19 mouse cellular contexts compared by ENCODE assay signal in genomic region chr1:78308688-78309087, GRCm38 (mm10). TPM values are rescaled to one million over a fixed set of nuclear protein-coding genes. Genes with fewer than 3 reads are reported as not detected.
DNase-seq lines count a peak whose midpoint lies in the region; ATAC-seq and TF ChIP-seq lines count a peak whose summit lies in the region.
"Had no signal": no experiment of that assay in that cellular context is flagged by ENCODE, and none has a peak within 500 bp of the region (broad histone marks: within the 10 kb centered on the region; RNA-seq: fewer than 3 reads in every experiment).

No protein-coding gene starts in this region.

- H3K9ac ChIP-seq in kidney, embryonic 15.5 days, result no peak overlapping the region
- no peak overlapping the region for H3K9ac ChIP-seq in intestine, embryonic 14.5 days (ENCODE audit: low read length)
- no peak overlapping the region for H3K9ac ChIP-seq in intestine, postnatal 0 days (ENCODE audit: low read depth, low read length)
- H3K9ac ChIP-seq: embryonic facial prominence, embryonic 13.5 days; forebrain, embryonic 12.5 days; forebrain, embryonic 15.5 days; hindbrain, embryonic 12.5 days; hindbrain, embryonic 15.5 days had no signal

- H3K4me3 ChIP-seq in kidney, embryonic 15.5 days (replicated peaks), result peak overlapping the region; percentile 64; the same call in 1 of the 2 replicates
- no peak overlapping the region for H3K4me3 ChIP-seq in intestine, embryonic 14.5 days (ENCODE audit: low read depth, low read length)
- H3K4me3 ChIP-seq in intestine, postnatal 0 days (ENCODE audit: low read depth, low read length), result no peak overlapping the region
- H3K4me3 ChIP-seq: embryonic facial prominence, embryonic 13.5 days; erythroblast, embryonic 14.5 days; forebrain, embryonic 12.5 days; forebrain, embryonic 15.5 days; hindbrain, embryonic 12.5 days; hindbrain, embryonic 15.5 days had no signal

- no peak for DNase-seq in kidney, postnatal 14 days
- DNase-seq in intestine, embryonic 14.5 days (ENCODE audit: low spot score), result no peak
- no peak for DNase-seq in gastrocnemius, postnatal 36 days
- DNase-seq in gastrocnemius, postnatal 14 days, result no peak
- DNase-seq: adrenal gland, adult 2 months; adrenal gland, postnatal 14 days; cerebellum, adult 11 months had no signal

- H3K4me1 ChIP-seq in kidney, embryonic 15.5 days, result peaks cover 39% of the 10 kb centered on the region
- peaks cover 12% of the 10 kb centered on the region; the same call in 1 of the 2 replicates for H3K4me1 ChIP-seq in intestine, embryonic 14.5 days (replicated peaks; ENCODE audit: control insufficient read depth, insufficient read depth, low read length)
- H3K4me1 ChIP-seq in intestine, postnatal 0 days (replicated peaks; ENCODE audit: control insufficient read depth, insufficient read depth, low read length), result no peaks in the 10 kb centered on the region

- intact Hi-C loops in gastrocnemius, postnatal 36 days (cut with DNase I), result no loop called here
- intact Hi-C loops in gastrocnemius, postnatal 14 days (cut with DNase I; ENCODE audit: low total_unique reads), result no loop called here

- no peaks in the 10 kb centered on the region for H3K9me3 ChIP-seq in kidney, embryonic 15.5 days (replicated peaks)
- H3K9me3 ChIP-seq in intestine, embryonic 14.5 days (ENCODE audit: control insufficient read depth, low read length), result no peaks in the 10 kb centered on the region
- H3K9me3 ChIP-seq in intestine, postnatal 0 days (ENCODE audit: control insufficient read depth), result no peaks in the 10 kb centered on the region
- H3K9me3 ChIP-seq: embryonic facial prominence, embryonic 10.5 days; embryonic facial prominence, embryonic 13.5 days; forebrain, embryonic 12.5 days; forebrain, embryonic 15.5 days; hindbrain, embryonic 12.5 days; hindbrain, embryonic 15.5 days had no signal

- TF ChIP-seq CTCF in intestine, postnatal 0 days (IDR thresholded peaks at IDR 0.05; ENCODE audit: low read depth), result no peak

- 78% methylated on average over 1 of the region's 1 CpGs for WGBS in kidney, embryonic 15.5 days
- 76% methylated on average over 1 of the region's 1 CpGs for WGBS in intestine, embryonic 14.5 days
- 74% methylated on average over 1 of the region's 1 CpGs for WGBS in intestine, postnatal 0 days

- peaks cover 44% of the 10 kb centered on the region for H3K27me3 ChIP-seq in kidney, embryonic 15.5 days
- peaks cover 25% of the 10 kb centered on the region for H3K27me3 ChIP-seq in intestine, embryonic 14.5 days (replicated peaks; ENCODE audit: control insufficient read depth, insufficient read depth, low read length)
- H3K27me3 ChIP-seq in intestine, postnatal 0 days (replicated peaks; ENCODE audit: control insufficient read depth, insufficient read depth, low read length), result 0 out of 2 replicates have a peak, but pooled peaks cover 5% of the 10 kb centered on the region

- no peaks in the 10 kb centered on the region for H3K36me3 ChIP-seq in kidney, embryonic 15.5 days
- no peaks in the 10 kb centered on the region for H3K36me3 ChIP-seq in intestine, embryonic 14.5 days (ENCODE audit: control insufficient read depth, insufficient read depth, low read length)
- no peaks in the 10 kb centered on the region for H3K36me3 ChIP-seq in intestine, postnatal 0 days (ENCODE audit: control insufficient read depth, insufficient read depth)
- H3K36me3 ChIP-seq: embryonic facial prominence, embryonic 10.5 days; embryonic facial prominence, embryonic 13.5 days; forebrain, embryonic 12.5 days; forebrain, embryonic 15.5 days; hindbrain, embryonic 12.5 days; hindbrain, embryonic 15.5 days had no signal

- no peak for ATAC-seq in kidney, embryonic 15.5 days (replicated peaks; ENCODE audit: low FRiP score)
- ATAC-seq in intestine, embryonic 14.5 days (replicated peaks; ENCODE audit: low FRiP score, low TSS enrichment, low read depth), result no peak
- no peak for ATAC-seq in intestine, postnatal 0 days
- ATAC-seq: forebrain, embryonic 15.5 days had no signal

- peak overlapping the region; percentile 94 for H3K4me2 ChIP-seq in kidney, embryonic 15.5 days
- peak overlapping the region; percentile 13 for H3K4me2 ChIP-seq in intestine, embryonic 14.5 days (ENCODE audit: low read length)
- H3K4me2 ChIP-seq in intestine, postnatal 0 days (replicated peaks; ENCODE audit: low read depth), result peak overlapping the region; percentile 72
- H3K4me2 ChIP-seq: forebrain, embryonic 12.5 days; forebrain, embryonic 15.5 days; hindbrain, embryonic 12.5 days; hindbrain, embryonic 15.5 days had no signal

- H3K27ac ChIP-seq in kidney, embryonic 15.5 days, result 0 out of 2 replicates have a peak overlapping the region, but pooled peaks have one; percentile 6
- H3K27ac ChIP-seq in intestine, embryonic 14.5 days (ENCODE audit: low read depth), result no peak overlapping the region
- peak overlapping the region; percentile 90 for H3K27ac ChIP-seq in intestine, postnatal 0 days (ENCODE audit: low read depth, low read length)
- H3K27ac ChIP-seq: embryonic facial prominence, embryonic 10.5 days; embryonic facial prominence, embryonic 13.5 days; forebrain, embryonic 12.5 days; forebrain, embryonic 15.5 days; hindbrain, embryonic 12.5 days; hindbrain, embryonic 15.5 days had no signal

RNA-seq across cellular contexts. Expression of gene Sgpp2, which starts 1.5 kb away (rescaled TPM):
- 20.0 and 21.7 TPM in 2 replicates for polyA plus RNA-seq in kidney, embryonic 15.5 days (2015; fragmentation: Nextera tagmentation; extraction: Ambion mirVana)
- polyA plus RNA-seq in intestine, embryonic 14.5 days (2014; fragmentation: Nextera tagmentation; extraction: Ambion mirVana), result 37.8 and 43.2 TPM in 2 replicates
- 23.0 and 25.9 TPM in 2 replicates for polyA plus RNA-seq in intestine, postnatal 0 days (2015; fragmentation: Nextera tagmentation; extraction: Ambion mirVana)
- total RNA-seq in gastrocnemius, postnatal 36 days (2021), result not detected
- total RNA-seq in gastrocnemius, postnatal 14 days (2021), result under 1 TPM in 1 of 2 experiments, not detected in 1; 0.08 TPM
- total RNA-seq: gastrocnemius, adult 8-10 months; gastrocnemius, postnatal 4 days; heart, postnatal 25 days had no signal
- polyA plus RNA-seq: erythroblast, embryonic 14.5 days had no signal

Comparison
In these comparisons a context has a peak if more than half of its experiments do, and no peak if none do; other contexts are left out.
1. H3K4me2 ChIP-seq: peak in every context shown above with its lines; median percentile 94 in kidney, embryonic 15.5 days; 72 in intestine, postnatal 0 days; 13 in intestine, embryonic 14.5 days.